9 mouse cellular contexts compared by ENCODE assay signal in genomic region chr17:37047332-37047976, GRCm38 (mm10). TPM values are rescaled to one million over a fixed set of nuclear protein-coding genes. Genes with fewer than 3 reads are reported as not detected.
DNase-seq lines count a peak whose midpoint lies in the region; ATAC-seq lines count a peak whose summit lies in the region.
"Had no signal": no experiment of that assay in that cellular context is flagged by ENCODE, and none has a peak within 500 bp of the region (broad histone marks: within the 10 kb centered on the region; RNA-seq: fewer than 3 reads in every experiment).

No protein-coding gene starts in this region.

- no peak for DNase-seq in kidney, adult 11 months
- DNase-seq in cerebellum, adult 18-20 months: peak; percentile 37 to 51
- DNase-seq in hindbrain, embryonic 11.5 days (ENCODE audit: low spot score): no peak
- DNase-seq in neural tube, embryonic 10.5 days (ENCODE audit: extremely low spot score, low spot score): peak; percentile 22
- no peak for DNase-seq in ovary, postnatal 36 days (ENCODE audit: low spot score)
- no peak for DNase-seq in right cerebral cortex, postnatal 14 days
- no peak for DNase-seq in spleen, adult 18-20 months

- ATAC-seq in kidney, embryonic 16.5 days (ENCODE audit: low FRiP score, low TSS enrichment): no peak
- no peak for ATAC-seq in hindbrain, embryonic 11.5 days (ENCODE audit: low FRiP score)

- peak overlapping the region; percentile 95 for H3K4me2 ChIP-seq in kidney, embryonic 16.5 days (replicated peaks; ENCODE audit: low read depth, low read length)
- H3K4me2 ChIP-seq in hindbrain, embryonic 11.5 days (replicated peaks; ENCODE audit: low read depth, low read length): peak overlapping the region; percentile 86

- no peak overlapping the region for H3K27ac ChIP-seq in kidney, embryonic 16.5 days (ENCODE audit: low read length)
- peak overlapping the region; percentile 85; the same call in 1 of the 2 replicates for H3K27ac ChIP-seq in hindbrain, embryonic 11.5 days (ENCODE audit: low read depth, low read length)

- peaks cover 24% of the 10 kb centered on the region for H3K4me1 ChIP-seq in kidney, embryonic 16.5 days (ENCODE audit: insufficient read depth, low read length)
- H3K4me1 ChIP-seq in hindbrain, embryonic 11.5 days (replicated peaks; ENCODE audit: control insufficient read depth, insufficient read depth, low read length): peaks cover 3% of the 10 kb centered on the region

- 23% methylated on average over 19 of the region's 19 CpGs for WGBS in kidney, embryonic 16.5 days
- 13% methylated on average over 19 of the region's 19 CpGs for WGBS in hindbrain, embryonic 11.5 days

- no peaks in the 10 kb centered on the region for H3K27me3 ChIP-seq in kidney, embryonic 16.5 days (ENCODE audit: insufficient read depth, low read length)
- H3K27me3 ChIP-seq in hindbrain, embryonic 11.5 days (ENCODE audit: control insufficient read depth, insufficient read depth, low read length): peaks cover 4% of the 10 kb centered on the region

- H3K9ac ChIP-seq in kidney, embryonic 16.5 days (replicated peaks; ENCODE audit: low read length): no peak overlapping the region; the same call in 1 of the 2 replicates
- peak overlapping the region; percentile 81 for H3K9ac ChIP-seq in hindbrain, embryonic 11.5 days (ENCODE audit: low read depth, low read length)

- H3K9me3 ChIP-seq in kidney, embryonic 16.5 days (ENCODE audit: low read length): no peaks in the 10 kb centered on the region
- no peaks in the 10 kb centered on the region for H3K9me3 ChIP-seq in hindbrain, embryonic 11.5 days (ENCODE audit: control insufficient read depth, low read length)

- 0 out of 2 replicates have a peak, but pooled peaks cover 2% of the 10 kb centered on the region for H3K36me3 ChIP-seq in kidney, embryonic 16.5 days (ENCODE audit: insufficient read depth, low read length)
- H3K36me3 ChIP-seq in hindbrain, embryonic 11.5 days (ENCODE audit: control insufficient read depth, insufficient read depth, low read length): no peaks in the 10 kb centered on the region

- peak overlapping the region; percentile 87 for H3K4me3 ChIP-seq in kidney, embryonic 16.5 days (ENCODE audit: low read length)
- H3K4me3 ChIP-seq in hindbrain, embryonic 11.5 days (ENCODE audit: low read depth, low read length): peak overlapping the region; percentile 80

RNA-seq across cellular contexts. Expression of gene Gabbr1, which starts 1.7 kb away (rescaled TPM):
- 5.6 and 7.7 TPM in 2 replicates for polyA plus RNA-seq in kidney, embryonic 16.5 days (2015; fragmentation: Nextera tagmentation; extraction: Ambion mirVana)
- 16.8 and 24.8 TPM in 2 replicates for polyA plus RNA-seq in hindbrain, embryonic 11.5 days (2014; fragmentation: Nextera tagmentation; extraction: Ambion mirVana)

RNA-seq across cellular contexts. Expression of gene Mog, which starts 24.3 kb away (rescaled TPM):
- polyA plus RNA-seq in kidney, embryonic 16.5 days (2015; fragmentation: Nextera tagmentation; extraction: Ambion mirVana): 0.09 and 0.13 TPM in 2 replicates
- polyA plus RNA-seq in hindbrain, embryonic 11.5 days (2014; fragmentation: Nextera tagmentation; extraction: Ambion mirVana): 0.39 and 0.61 TPM in 2 replicates
- polyA plus RNA-seq: liver, adult 2 months had no signal

RNA-seq across cellular contexts. Expression of gene Olfr90, which starts 40.8 kb away (rescaled TPM):
- polyA plus RNA-seq in kidney, embryonic 16.5 days (2015; fragmentation: Nextera tagmentation; extraction: Ambion mirVana): not detected in 2 replicates
- polyA plus RNA-seq in hindbrain, embryonic 11.5 days (2014; fragmentation: Nextera tagmentation; extraction: Ambion mirVana): 0.06 TPM in 1 of 2 replicates, not detected in the other
- polyA plus RNA-seq: liver, adult 2 months had no signal

RNA-seq across cellular contexts. Expression of gene Zfp57, which starts 46.5 kb away (rescaled TPM):
- 64.5 and 66.7 TPM in 2 replicates for polyA plus RNA-seq in kidney, embryonic 16.5 days (2015; fragmentation: Nextera tagmentation; extraction: Ambion mirVana)
- 137 and 153 TPM in 2 replicates for polyA plus RNA-seq in hindbrain, embryonic 11.5 days (2014; fragmentation: Nextera tagmentation; extraction: Ambion mirVana)

RNA-seq across cellular contexts. Expression of gene Olfr91, which starts 50.6 kb away (rescaled TPM):
- polyA plus RNA-seq in kidney, embryonic 16.5 days (2015; fragmentation: Nextera tagmentation; extraction: Ambion mirVana): not detected in 2 replicates
- polyA plus RNA-seq in hindbrain, embryonic 11.5 days (2014; fragmentation: Nextera tagmentation; extraction: Ambion mirVana): 0.08 TPM in 1 of 2 replicates, not detected in the other
- polyA plus RNA-seq: liver, adult 2 months had no signal

Comparison
In these comparisons a context has a peak if more than half of its experiments do, and no peak if none do; other contexts are left out.
1. DNase-seq: peak in cerebellum, adult 18-20 months (2 of 2) and neural tube, embryonic 10.5 days (single experiment); none in kidney, adult 11 months (single experiment), hindbrain, embryonic 11.5 days (single experiment), ovary, postnatal 36 days (single experiment), right cerebral cortex, postnatal 14 days (single experiment) and spleen, adult 18-20 months (0 of 2).